Mouse (Mus musculus) midbrain, embryonic 16.5 days (tissue): ENCODE data around the gene Mllt10. TPM values are rescaled to one million over a fixed set of nuclear protein-coding genes. Genes with fewer than 3 reads are reported as not detected.
"Not testable (repeated sequence)": the region's sequence is repeated elsewhere in the genome, so short reads cannot be mapped to it uniquely, and the experiment has no call there.

Experiments
- ATAC-seq: fragments of 200-750 bp; cut with Nextera tagmentation; 2 replicates; pipeline ENCODE4 v1.8.0; 2017; ENCODE audit warnings: moderate TSS enrichment
- H3K27ac ChIP-seq: fragments of 300-500 bp; sonication (generic); 2 replicates; pipeline ENCODE4 v1.5.1; 2014; ENCODE audit warnings: mild to moderate bottlenecking, low read length, mixed read lengths
- H3K27me3 ChIP-seq: fragments of 300-500 bp; sonication (generic); 2 replicates; pipeline ENCODE4 v1.6.1; 2014; ENCODE audit warnings: low read depth, low read length, mixed read lengths; ENCODE audit not compliant: control insufficient read depth, insufficient read depth
- H3K36me3 ChIP-seq: fragments of 300-500 bp; sonication (generic); 2 replicates; pipeline ENCODE4 v1.6.1; 2014; ENCODE audit warnings: mild to moderate bottlenecking, low read length, moderate library complexity, mixed read lengths; ENCODE audit not compliant: control insufficient read depth, insufficient read depth
- H3K4me1 ChIP-seq: fragments of 300-500 bp; sonication (generic); 2 replicates; pipeline ENCODE4 v1.6.1; 2014; ENCODE audit warnings: mild to moderate bottlenecking, low read length, mixed read lengths; ENCODE audit not compliant: control insufficient read depth, insufficient read depth
- H3K4me2 ChIP-seq: fragments of 300-500 bp; sonication (generic); 2 replicates; pipeline ENCODE4 v1.6.1; 2014; ENCODE audit warnings: mild to moderate bottlenecking, low read length, mixed read lengths
- H3K4me3 ChIP-seq: fragments of 300-500 bp; sonication (generic); 2 replicates; pipeline ENCODE4 v1.5.1; 2014; ENCODE audit warnings: low read depth, mild to moderate bottlenecking, low read length, moderate library complexity, mixed read lengths
- H3K9ac ChIP-seq: fragments of 300-500 bp; sonication (generic); 2 replicates; pipeline ENCODE4 v1.6.1; 2014; ENCODE audit warnings: low read depth, low read length, mixed read lengths
- H3K9me3 ChIP-seq: fragments of 300-500 bp; sonication (generic); replicated peaks from 2 replicates; pipeline ENCODE4 v1.6.1; 2014; ENCODE audit warnings: mild to moderate bottlenecking, low read length, mixed read lengths; ENCODE audit not compliant: control insufficient read depth, poor library complexity, severe bottlenecking
- WGBS: fragments of 180-500 bp; shearing (Covaris S2); extraction: QIAGEN DNeasy Blood & Tissue Kit; methylation state at CpG from one replicate; pipeline ENCODE4 v1.1.7; 2014; 5-methylcytosine and 5-hydroxymethylcytosine counted together
- polyA plus RNA-seq: library from polyadenylated mRNA; unstranded; fragments of >200 nt; fragmentation: Nextera tagmentation; extraction: Ambion mirVana; gene quantifications from 2 replicates; pipeline ENCODE4 v1.2.1, GENCODE M21; 2015

Mllt10 gene
- polyA plus RNA-seq, 1 experiment from 2014 or later, result 43.7 TPM

GRCm38 (mm10) chr2:18087695-18088094, 32.7 kb downstream of the Mllt10 start:
- WGBS, result 93% methylated on average over 3 of the region's 3 CpGs
- H3K4me2 ChIP-seq, H3K9ac ChIP-seq, H3K27ac ChIP-seq, ATAC-seq, H3K9me3 ChIP-seq, H3K4me3 ChIP-seq, H3K4me1 ChIP-seq, H3K27me3 ChIP-seq: not testable (repeated sequence)
- peaks cover 17% of the 10 kb centered on the region for H3K36me3 ChIP-seq

GRCm38 (mm10) chr2:18093858-18094257, 38.8 kb downstream of the Mllt10 start:
- no peak for ATAC-seq
- Histone ChIP-seq H3K4me3 (no peak overlapping the region), H3K9me3 (no peaks in the 10 kb centered on the region), H3K9ac (no peak overlapping the region), H3K27ac (no peak overlapping the region), H3K4me2 (no peak overlapping the region), H3K27me3 (no peaks in the 10 kb centered on the region), H3K4me1 (no peaks in the 10 kb centered on the region), H3K36me3 (peaks cover 13% of the 10 kb centered on the region)
- WGBS, result 90% methylated on average over 1 of the region's 1 CpGs

GRCm38 (mm10) chr2:18094319-18094718, 39.3 kb downstream of the Mllt10 start:
- Histone ChIP-seq H3K9me3 (no peaks in the 10 kb centered on the region), H3K4me2 (no peak overlapping the region), H3K4me1 (no peaks in the 10 kb centered on the region), H3K4me3 (no peak overlapping the region), H3K27me3 (no peaks in the 10 kb centered on the region), H3K36me3 (peaks cover 15% of the 10 kb centered on the region), H3K9ac (no peak overlapping the region), H3K27ac (no peak overlapping the region)
- ATAC-seq, result no peak

- no peaks in the 10 kb centered on the region for H3K9me3 ChIP-seq
- no peaks in the 10 kb centered on the region for H3K27me3 ChIP-seq
- WGBS, result 84% methylated on average over 2 of the region's 2 CpGs
- ATAC-seq, result no peak
- no peak overlapping the region for H3K4me2 ChIP-seq
- no peaks in the 10 kb centered on the region for H3K4me1 ChIP-seq
- no peak overlapping the region for H3K27ac ChIP-seq
- no peak overlapping the region for H3K4me3 ChIP-seq
- H3K36me3 ChIP-seq, result peaks cover 11% of the 10 kb centered on the region; the same call in 1 of the 2 replicates
- H3K9ac ChIP-seq, result no peak overlapping the region
Measured at GRCm38 (mm10) chr2:18095804-18096203, 40.8 kb downstream of the Mllt10 start.

GRCm38 (mm10) chr2:18100914-18101313, 45.9 kb downstream of the Mllt10 start:
- no peaks in the 10 kb centered on the region for H3K9me3 ChIP-seq
- H3K27ac ChIP-seq, result no peak overlapping the region
- no peaks in the 10 kb centered on the region for H3K4me1 ChIP-seq
- no peak overlapping the region for H3K4me3 ChIP-seq
- no peak overlapping the region for H3K4me2 ChIP-seq
- 97% methylated on average over 2 of the region's 2 CpGs for WGBS
- H3K9ac ChIP-seq, result no peak overlapping the region
- H3K36me3 ChIP-seq, result peaks cover 9% of the 10 kb centered on the region; the same call in 1 of the 2 replicates
- ATAC-seq, result no peak
- H3K27me3 ChIP-seq, result no peaks in the 10 kb centered on the region

GRCm38 (mm10) chr2:18107561-18107960, 52.5 kb downstream of the Mllt10 start:
- no peak overlapping the region for H3K27ac ChIP-seq
- H3K9ac ChIP-seq, result no peak overlapping the region
- no peaks in the 10 kb centered on the region for H3K36me3 ChIP-seq
- H3K27me3 ChIP-seq, result no peaks in the 10 kb centered on the region
- no peak overlapping the region for H3K4me3 ChIP-seq
- H3K9me3 ChIP-seq, result no peaks in the 10 kb centered on the region
- H3K4me1 ChIP-seq, result no peaks in the 10 kb centered on the region
- ATAC-seq, result no peak
- no peak overlapping the region for H3K4me2 ChIP-seq

- no peaks in the 10 kb centered on the region for H3K4me1 ChIP-seq
- H3K4me3 ChIP-seq, result no peak overlapping the region
- H3K9me3 ChIP-seq, result no peaks in the 10 kb centered on the region
- no peak overlapping the region for H3K4me2 ChIP-seq
- no peaks in the 10 kb centered on the region for H3K27me3 ChIP-seq
- H3K36me3 ChIP-seq, result no peaks in the 10 kb centered on the region
- WGBS, result 93% methylated on average over 3 of the region's 3 CpGs
- no peak for ATAC-seq
- H3K27ac ChIP-seq, result no peak overlapping the region
- H3K9ac ChIP-seq, result no peak overlapping the region
Measured at GRCm38 (mm10) chr2:18108214-18108613, 53.2 kb downstream of the Mllt10 start.

- H3K9me3 ChIP-seq, result no peaks in the 10 kb centered on the region
- no peak overlapping the region for H3K4me3 ChIP-seq
- H3K4me1 ChIP-seq, result no peaks in the 10 kb centered on the region
- no peak overlapping the region for H3K27ac ChIP-seq
- H3K36me3 ChIP-seq, result peaks cover 9% of the 10 kb centered on the region
- H3K4me2 ChIP-seq, result no peak overlapping the region
- H3K27me3 ChIP-seq, result no peaks in the 10 kb centered on the region
- no peak overlapping the region for H3K9ac ChIP-seq
- ATAC-seq, result no peak
Measured at GRCm38 (mm10) chr2:18111411-18111810, 56.4 kb downstream of the Mllt10 start.

- Histone ChIP-seq H3K9me3 (no peaks in the 10 kb centered on the region), H3K27ac (no peak overlapping the region), H3K27me3 (no peaks in the 10 kb centered on the region), H3K4me2 (no peak overlapping the region), H3K4me1 (no peaks in the 10 kb centered on the region), H3K4me3 (no peak overlapping the region), H3K9ac (no peak overlapping the region), H3K36me3 (peaks cover 9% of the 10 kb centered on the region)
- WGBS, result 86% methylated on average over 3 of the region's 3 CpGs
- no peak for ATAC-seq
Measured at GRCm38 (mm10) chr2:18116432-18116831, 61.4 kb downstream of the Mllt10 start.

GRCm38 (mm10) chr2:18138131-18138530, 83.1 kb downstream of the Mllt10 start:
- H3K4me2 ChIP-seq, result no peak overlapping the region
- H3K9ac ChIP-seq, result no peak overlapping the region
- peaks cover 9% of the 10 kb centered on the region for H3K36me3 ChIP-seq
- no peaks in the 10 kb centered on the region for H3K4me1 ChIP-seq
- no peak overlapping the region for H3K27ac ChIP-seq
- WGBS, result 97% methylated on average over 2 of the region's 2 CpGs
- no peaks in the 10 kb centered on the region for H3K9me3 ChIP-seq
- no peak for ATAC-seq
- no peak overlapping the region for H3K4me3 ChIP-seq
- no peaks in the 10 kb centered on the region for H3K27me3 ChIP-seq
